Mouse (Mus musculus): ENCODE results near the gene Rpl24. TPM values are rescaled to one million over a fixed set of nuclear protein-coding genes. Genes with fewer than 3 reads are reported as not detected.

Rpl24 gene
- polyA plus RNA-seq, 1 experiment from 2014 or later = 529 TPM

GRCm38 (mm10) chr16:55986001-55986400 is 19.9 kb downstream of the Rpl24 start:
- H3K4me3 ChIP-seq (ENCODE audit: low read depth, low read length) = no peak overlapping the region
- H3K4me2 ChIP-seq (ENCODE audit: low read depth, low read length) = no peak overlapping the region
- ATAC-seq (ENCODE audit: low read depth) = no peak
- no peaks in the 10 kb centered on the region for H3K4me1 ChIP-seq (ENCODE audit: control insufficient read depth, insufficient read depth, low read length)
- peaks cover 23% of the 10 kb centered on the region for H3K36me3 ChIP-seq (ENCODE audit: control insufficient read depth, insufficient read depth, low read length)
- H3K27me3 ChIP-seq (ENCODE audit: control insufficient read depth, insufficient read depth, low read length) = no peaks in the 10 kb centered on the region
- no peak overlapping the region for H3K9ac ChIP-seq (replicated peaks; ENCODE audit: low read depth, low read length)
- H3K27ac ChIP-seq (ENCODE audit: low read depth, low read length) = no peak overlapping the region
- 94% methylated on average over 3 of the region's 3 CpGs for WGBS
- no peaks in the 10 kb centered on the region for H3K9me3 ChIP-seq (ENCODE audit: control insufficient read depth, low read length)

- H3K4me3 ChIP-seq (ENCODE audit: low read depth, low read length) = no peak overlapping the region
- WGBS = 93% methylated on average over 4 of the region's 4 CpGs
- no peaks in the 10 kb centered on the region for H3K27me3 ChIP-seq (ENCODE audit: control insufficient read depth, insufficient read depth, low read length)
- no peak for ATAC-seq (ENCODE audit: low read depth)
- peaks cover 30% of the 10 kb centered on the region for H3K36me3 ChIP-seq (ENCODE audit: control insufficient read depth, insufficient read depth, low read length)
- H3K4me2 ChIP-seq (ENCODE audit: low read depth, low read length) = no peak overlapping the region
- H3K4me1 ChIP-seq (ENCODE audit: control insufficient read depth, insufficient read depth, low read length) = no peaks in the 10 kb centered on the region
- H3K9ac ChIP-seq (replicated peaks; ENCODE audit: low read depth, low read length) = no peak overlapping the region
- no peaks in the 10 kb centered on the region for H3K9me3 ChIP-seq (ENCODE audit: control insufficient read depth, low read length)
- H3K27ac ChIP-seq (ENCODE audit: low read depth, low read length) = no peak overlapping the region
These were observed 24.2 kb downstream of the Rpl24 start for GRCm38 (mm10) chr16:55990311-55990710.

GRCm38 (mm10) chr16:55994235-55994634 is 28.2 kb downstream of the Rpl24 start:
- WGBS = 98% methylated on average over 2 of the region's 2 CpGs
- H3K27ac ChIP-seq (ENCODE audit: low read depth, low read length) = no peak overlapping the region
- H3K9ac ChIP-seq (replicated peaks; ENCODE audit: low read depth, low read length) = no peak overlapping the region
- H3K27me3 ChIP-seq (ENCODE audit: control insufficient read depth, insufficient read depth, low read length) = no peaks in the 10 kb centered on the region
- H3K4me2 ChIP-seq (ENCODE audit: low read depth, low read length) = no peak overlapping the region
- no peaks in the 10 kb centered on the region for H3K4me1 ChIP-seq (ENCODE audit: control insufficient read depth, insufficient read depth, low read length)
- H3K4me3 ChIP-seq (ENCODE audit: low read depth, low read length) = no peak overlapping the region
- no peak for ATAC-seq (ENCODE audit: low read depth)
- H3K36me3 ChIP-seq (ENCODE audit: control insufficient read depth, insufficient read depth, low read length) = peaks cover 44% of the 10 kb centered on the region
- no peaks in the 10 kb centered on the region for H3K9me3 ChIP-seq (ENCODE audit: control insufficient read depth, low read length)

- H3K27me3 ChIP-seq (ENCODE audit: control insufficient read depth, insufficient read depth, low read length) = no peaks in the 10 kb centered on the region
- H3K4me3 ChIP-seq (ENCODE audit: low read depth, low read length) = no peak overlapping the region
- no peak for ATAC-seq (ENCODE audit: low read depth)
- peaks cover 31% of the 10 kb centered on the region for H3K36me3 ChIP-seq (ENCODE audit: control insufficient read depth, insufficient read depth, low read length)
- no peak overlapping the region for H3K4me2 ChIP-seq (ENCODE audit: low read depth, low read length)
- H3K9me3 ChIP-seq (ENCODE audit: control insufficient read depth, low read length) = no peaks in the 10 kb centered on the region
- H3K27ac ChIP-seq (ENCODE audit: low read depth, low read length) = no peak overlapping the region
- H3K9ac ChIP-seq (replicated peaks; ENCODE audit: low read depth, low read length) = no peak overlapping the region
- WGBS = 96% methylated on average over 11 of the region's 11 CpGs
- H3K4me1 ChIP-seq (ENCODE audit: control insufficient read depth, insufficient read depth, low read length) = no peaks in the 10 kb centered on the region
These were observed 40.7 kb downstream of the Rpl24 start for GRCm38 (mm10) chr16:56006798-56007197.

GRCm38 (mm10) chr16:56008862-56009261 is 42.8 kb downstream of the Rpl24 start:
- no peaks in the 10 kb centered on the region for H3K9me3 ChIP-seq (ENCODE audit: control insufficient read depth, low read length)
- 97% methylated on average over 1 of the region's 1 CpGs for WGBS
- no peaks in the 10 kb centered on the region for H3K27me3 ChIP-seq (ENCODE audit: control insufficient read depth, insufficient read depth, low read length)
- no peaks in the 10 kb centered on the region for H3K4me1 ChIP-seq (ENCODE audit: control insufficient read depth, insufficient read depth, low read length)
- H3K36me3 ChIP-seq (ENCODE audit: control insufficient read depth, insufficient read depth, low read length) = peaks cover 24% of the 10 kb centered on the region
- H3K27ac ChIP-seq (ENCODE audit: low read depth, low read length) = no peak overlapping the region
- ATAC-seq (ENCODE audit: low read depth) = no peak
- no peak overlapping the region for H3K4me2 ChIP-seq (ENCODE audit: low read depth, low read length)
- H3K9ac ChIP-seq (replicated peaks; ENCODE audit: low read depth, low read length) = no peak overlapping the region
- H3K4me3 ChIP-seq (ENCODE audit: low read depth, low read length) = no peak overlapping the region

GRCm38 (mm10) chr16:56012789-56013743 is 47.0 kb downstream of the Rpl24 start:
- no peak overlapping the region for H3K27ac ChIP-seq (ENCODE audit: low read depth, low read length)
- no peak overlapping the region for H3K4me3 ChIP-seq (ENCODE audit: low read depth, low read length)
- H3K36me3 ChIP-seq (ENCODE audit: control insufficient read depth, insufficient read depth, low read length) = peaks cover 15% of the 10 kb centered on the region
- no peak overlapping the region for H3K4me2 ChIP-seq (ENCODE audit: low read depth, low read length)
- no peaks in the 10 kb centered on the region for H3K4me1 ChIP-seq (ENCODE audit: control insufficient read depth, insufficient read depth, low read length)
- H3K9me3 ChIP-seq (ENCODE audit: control insufficient read depth, low read length) = no peaks in the 10 kb centered on the region
- no peak overlapping the region for H3K9ac ChIP-seq (replicated peaks; ENCODE audit: low read depth, low read length)
- 90% methylated on average over 10 of the region's 10 CpGs for WGBS
- no peaks in the 10 kb centered on the region for H3K27me3 ChIP-seq (ENCODE audit: control insufficient read depth, insufficient read depth, low read length)
- no peak; the same call in 1 of the 2 replicates for ATAC-seq (ENCODE audit: low read depth)

- no peak overlapping the region for H3K9ac ChIP-seq (replicated peaks; ENCODE audit: low read depth, low read length)
- peaks cover 24% of the 10 kb centered on the region for H3K36me3 ChIP-seq (ENCODE audit: control insufficient read depth, insufficient read depth, low read length)
- no peak overlapping the region for H3K4me2 ChIP-seq (ENCODE audit: low read depth, low read length)
- no peak overlapping the region for H3K27ac ChIP-seq (ENCODE audit: low read depth, low read length)
- H3K4me3 ChIP-seq (ENCODE audit: low read depth, low read length) = no peak overlapping the region
- 87% methylated on average over 7 of the region's 7 CpGs for WGBS
- H3K4me1 ChIP-seq (ENCODE audit: control insufficient read depth, insufficient read depth, low read length) = no peaks in the 10 kb centered on the region
- no peak for ATAC-seq (ENCODE audit: low read depth)
- no peaks in the 10 kb centered on the region for H3K9me3 ChIP-seq (ENCODE audit: control insufficient read depth, low read length)
- H3K27me3 ChIP-seq (ENCODE audit: control insufficient read depth, insufficient read depth, low read length) = no peaks in the 10 kb centered on the region
These were observed 48.0 kb downstream of the Rpl24 start for GRCm38 (mm10) chr16:56014076-56014475.

GRCm38 (mm10) chr16:56019660-56020059 is 53.6 kb downstream of the Rpl24 start:
- Histone ChIP-seq H3K4me2 (ENCODE audit: low read depth, low read length) (no peak overlapping the region), H3K4me1 (ENCODE audit: control insufficient read depth, insufficient read depth, low read length) (no peaks in the 10 kb centered on the region), H3K27ac (ENCODE audit: low read depth, low read length) (no peak overlapping the region), H3K36me3 (ENCODE audit: control insufficient read depth, insufficient read depth, low read length) (peaks cover 37% of the 10 kb centered on the region), H3K9ac (replicated peaks; ENCODE audit: low read depth, low read length) (no peak overlapping the region), H3K27me3 (ENCODE audit: control insufficient read depth, insufficient read depth, low read length) (no peaks in the 10 kb centered on the region), H3K9me3 (ENCODE audit: control insufficient read depth, low read length) (no peaks in the 10 kb centered on the region), H3K4me3 (ENCODE audit: low read depth, low read length) (no peak overlapping the region)
- no peak for ATAC-seq (ENCODE audit: low read depth)
- WGBS = 97% methylated on average over 7 of the region's 7 CpGs

Data from neural tube, embryonic 14.5 days (tissue).